Mouse (Mus musculus): ENCODE measurements around the gene Arhgap27. TPM values are rescaled to one million over a fixed set of nuclear protein-coding genes. Genes with fewer than 3 reads are reported as not detected.

Gene Arhgap27
- polyA plus RNA-seq, 1 experiment from 2014 or later = 40.2 TPM

GRCm38 (mm10) chr11:103354033-103354432, 9.5 kb downstream of the Arhgap27 start:
- Histone ChIP-seq H3K9ac (ENCODE audit: low read depth, low read length) (peak overlapping the region; percentile 67; the same call in 1 of the 2 replicates), H3K4me2 (ENCODE audit: low read depth, low read length) (peak overlapping the region; percentile 59), H3K4me3 (ENCODE audit: low read length) (peak overlapping the region; percentile 55)

GRCm38 (mm10) chr11:103352239-103352814, 11.2 kb downstream of the Arhgap27 start:
- Histone ChIP-seq H3K27me3 (replicated peaks; ENCODE audit: control insufficient read depth, insufficient read depth, low read length) (no peaks in the 10 kb centered on the region; the same call in 1 of the 2 replicates), H3K4me2 (ENCODE audit: low read depth, low read length) (no peak overlapping the region), H3K9ac (ENCODE audit: low read depth, low read length) (no peak overlapping the region), H3K9me3 (ENCODE audit: control insufficient read depth, low read length) (peaks cover 11% of the 10 kb centered on the region), H3K36me3 (ENCODE audit: control insufficient read depth, insufficient read depth, low read length) (peaks cover 17% of the 10 kb centered on the region), H3K27ac (ENCODE audit: low read length) (no peak overlapping the region), H3K4me3 (ENCODE audit: low read length) (no peak overlapping the region), H3K4me1 (ENCODE audit: control insufficient read depth, insufficient read depth, low read length) (peaks cover 10% of the 10 kb centered on the region)
- no peak for ATAC-seq
- WGBS = 85% methylated on average over 5 of the region's 5 CpGs

More at GRCm38 (mm10) chr11:103354033-103354432, 9.5 kb downstream of the Arhgap27 start:
- no peak overlapping the region for H3K27ac ChIP-seq (ENCODE audit: low read length)
- no peak for ATAC-seq
- H3K4me1 ChIP-seq (ENCODE audit: control insufficient read depth, insufficient read depth, low read length) = peaks cover 20% of the 10 kb centered on the region
- H3K36me3 ChIP-seq (ENCODE audit: control insufficient read depth, insufficient read depth, low read length) = peaks cover 17% of the 10 kb centered on the region
- no peaks in the 10 kb centered on the region; the same call in 1 of the 2 replicates for H3K27me3 ChIP-seq (replicated peaks; ENCODE audit: control insufficient read depth, insufficient read depth, low read length)
- peaks cover 11% of the 10 kb centered on the region for H3K9me3 ChIP-seq (ENCODE audit: control insufficient read depth, low read length)
- WGBS = 62% methylated on average over 3 of the region's 3 CpGs

- no peaks in the 10 kb centered on the region for H3K27me3 ChIP-seq (replicated peaks; ENCODE audit: control insufficient read depth, insufficient read depth, low read length)
- H3K4me1 ChIP-seq (ENCODE audit: control insufficient read depth, insufficient read depth, low read length) = peaks cover 13% of the 10 kb centered on the region
- H3K9ac ChIP-seq (ENCODE audit: low read depth, low read length) = no peak overlapping the region
- no peak overlapping the region for H3K27ac ChIP-seq (ENCODE audit: low read length)
- H3K9me3 ChIP-seq (ENCODE audit: control insufficient read depth, low read length) = peaks cover 11% of the 10 kb centered on the region
- H3K4me3 ChIP-seq (ENCODE audit: low read length) = no peak overlapping the region
- 81% methylated on average over 12 of the region's 12 CpGs for WGBS
- H3K4me2 ChIP-seq (ENCODE audit: low read depth, low read length) = no peak overlapping the region
- ATAC-seq = no peak
- peaks cover 17% of the 10 kb centered on the region for H3K36me3 ChIP-seq (ENCODE audit: control insufficient read depth, insufficient read depth, low read length)
Measured at GRCm38 (mm10) chr11:103350711-103351315, 12.7 kb downstream of the Arhgap27 start.

GRCm38 (mm10) chr11:103349699-103350098, 13.8 kb downstream of the Arhgap27 start:
- ATAC-seq = no peak
- Histone ChIP-seq H3K27me3 (replicated peaks; ENCODE audit: control insufficient read depth, insufficient read depth, low read length) (no peaks in the 10 kb centered on the region), H3K9ac (ENCODE audit: low read depth, low read length) (no peak overlapping the region), H3K4me2 (ENCODE audit: low read depth, low read length) (no peak overlapping the region), H3K4me1 (ENCODE audit: control insufficient read depth, insufficient read depth, low read length) (peaks cover 24% of the 10 kb centered on the region), H3K27ac (ENCODE audit: low read length) (no peak overlapping the region), H3K36me3 (ENCODE audit: control insufficient read depth, insufficient read depth, low read length) (peaks cover 17% of the 10 kb centered on the region), H3K9me3 (ENCODE audit: control insufficient read depth, low read length) (peaks cover 11% of the 10 kb centered on the region), H3K4me3 (ENCODE audit: low read length) (no peak overlapping the region)
- WGBS = 81% methylated on average over 2 of the region's 2 CpGs

GRCm38 (mm10) chr11:103346657-103347056, 16.8 kb downstream of the Arhgap27 start:
- WGBS = 40% methylated on average over 5 of the region's 5 CpGs

GRCm38 (mm10) chr11:103346236-103346635, 17.3 kb downstream of the Arhgap27 start:
- Histone ChIP-seq H3K9me3 (ENCODE audit: control insufficient read depth, low read length) (peaks cover 3% of the 10 kb centered on the region), H3K27me3 (replicated peaks; ENCODE audit: control insufficient read depth, insufficient read depth, low read length) (no peaks in the 10 kb centered on the region), H3K9ac (ENCODE audit: low read depth, low read length) (peak overlapping the region; percentile 56), H3K4me3 (ENCODE audit: low read length) (peak overlapping the region; percentile 30), H3K27ac (ENCODE audit: low read length) (peak overlapping the region; percentile 96), H3K4me2 (ENCODE audit: low read depth, low read length) (peak overlapping the region; percentile 50), H3K4me1 (ENCODE audit: control insufficient read depth, insufficient read depth, low read length) (peaks cover 37% of the 10 kb centered on the region), H3K36me3 (ENCODE audit: control insufficient read depth, insufficient read depth, low read length) (peaks cover 4% of the 10 kb centered on the region; the same call in 1 of the 2 replicates)
- WGBS = 45% methylated on average over 7 of the region's 7 CpGs
- ATAC-seq = peak; percentile 58

More at GRCm38 (mm10) chr11:103346657-103347056, 16.8 kb downstream of the Arhgap27 start:
- Histone ChIP-seq H3K4me1 (ENCODE audit: control insufficient read depth, insufficient read depth, low read length) (peaks cover 37% of the 10 kb centered on the region), H3K27ac (ENCODE audit: low read length) (peak overlapping the region; percentile 96), H3K4me3 (ENCODE audit: low read length) (peak overlapping the region; percentile 30), H3K9ac (ENCODE audit: low read depth, low read length) (peak overlapping the region; percentile 56), H3K9me3 (ENCODE audit: control insufficient read depth, low read length) (peaks cover 3% of the 10 kb centered on the region), H3K27me3 (replicated peaks; ENCODE audit: control insufficient read depth, insufficient read depth, low read length) (no peaks in the 10 kb centered on the region), H3K36me3 (ENCODE audit: control insufficient read depth, insufficient read depth, low read length) (peaks cover 4% of the 10 kb centered on the region; the same call in 1 of the 2 replicates), H3K4me2 (ENCODE audit: low read depth, low read length) (peak overlapping the region; percentile 50)
- ATAC-seq = peak; percentile 93

- H3K27ac ChIP-seq (ENCODE audit: low read length) = peak overlapping the region; percentile 96
- peaks cover 3% of the 10 kb centered on the region for H3K9me3 ChIP-seq (ENCODE audit: control insufficient read depth, low read length)
- no peaks in the 10 kb centered on the region for H3K27me3 ChIP-seq (replicated peaks; ENCODE audit: control insufficient read depth, insufficient read depth, low read length)
- ATAC-seq = peak; percentile 8
- H3K4me3 ChIP-seq (ENCODE audit: low read length) = peak overlapping the region; percentile 30
- peak overlapping the region; percentile 56 for H3K9ac ChIP-seq (ENCODE audit: low read depth, low read length)
- H3K36me3 ChIP-seq (ENCODE audit: control insufficient read depth, insufficient read depth, low read length) = peaks cover 4% of the 10 kb centered on the region; the same call in 1 of the 2 replicates
- peak overlapping the region; percentile 50 for H3K4me2 ChIP-seq (ENCODE audit: low read depth, low read length)
- peaks cover 42% of the 10 kb centered on the region for H3K4me1 ChIP-seq (ENCODE audit: control insufficient read depth, insufficient read depth, low read length)
- 58% methylated on average over 7 of the region's 7 CpGs for WGBS
Measured at GRCm38 (mm10) chr11:103345408-103346091, 17.9 kb downstream of the Arhgap27 start.

GRCm38 (mm10) chr11:103344494-103345332, 18.8 kb downstream of the Arhgap27 start:
- Histone ChIP-seq H3K27ac (ENCODE audit: low read length) (peak overlapping the region; percentile 96), H3K36me3 (ENCODE audit: control insufficient read depth, insufficient read depth, low read length) (peaks cover 3% of the 10 kb centered on the region; the same call in 1 of the 2 replicates), H3K9me3 (ENCODE audit: control insufficient read depth, low read length) (peaks cover under 1% of the 10 kb centered on the region), H3K4me3 (ENCODE audit: low read length) (no peak overlapping the region), H3K9ac (ENCODE audit: low read depth, low read length) (peak overlapping the region; percentile 56), H3K4me1 (ENCODE audit: control insufficient read depth, insufficient read depth, low read length) (peaks cover 49% of the 10 kb centered on the region), H3K4me2 (ENCODE audit: low read depth, low read length) (peak overlapping the region; percentile 50), H3K27me3 (replicated peaks; ENCODE audit: control insufficient read depth, insufficient read depth, low read length) (no peaks in the 10 kb centered on the region)
- WGBS = 68% methylated on average over 19 of the region's 19 CpGs
- no peak for ATAC-seq
